Mouse (Mus musculus): Measurements from ENCODE around the gene Kdm5b. TPM values are rescaled to one million over a fixed set of nuclear protein-coding genes. Genes with fewer than 3 reads are reported as not detected.
"Not testable (repeated sequence)": the region's sequence is repeated elsewhere in the genome, so short reads cannot be mapped to it uniquely, and the experiment has no call there.

Kdm5b gene
- total RNA-seq (2021) = 45.5 and 55.4 TPM in 2 replicates
- long read RNA-seq, full-length matches to known transcripts = 3 of 11 reads
- long read RNA-seq, partial matches to known transcripts = 7 of 11 reads
- long read RNA-seq, other reads (novel, unspliced or antisense) = 1 of 11 reads

DNA sequence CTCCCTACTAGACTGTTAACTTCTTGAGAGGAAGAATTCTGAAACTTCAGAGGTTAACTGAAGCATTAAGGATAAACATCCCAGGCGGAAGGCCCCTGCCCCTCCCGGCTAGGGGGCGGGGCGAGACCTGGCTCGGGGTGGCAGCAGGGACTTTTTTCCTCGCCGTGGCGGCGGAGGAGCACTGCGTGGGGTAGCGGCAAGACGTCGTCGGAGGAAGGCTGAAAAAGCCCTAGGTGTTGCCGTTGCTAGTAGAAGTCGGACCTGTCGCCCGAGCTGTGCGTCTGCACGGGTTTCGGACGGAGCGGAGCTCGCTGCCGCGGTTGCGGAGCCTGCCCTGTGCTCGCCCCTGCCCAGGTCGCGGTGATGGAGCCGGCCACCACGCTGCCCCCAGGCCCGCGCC, at the start of gene Kdm5b:
Gene Kdm5b (plus strand): TSS at position 196 of the 400 bp plus-strand sequence.
- DNase-seq = peak; percentile 89

DNA sequence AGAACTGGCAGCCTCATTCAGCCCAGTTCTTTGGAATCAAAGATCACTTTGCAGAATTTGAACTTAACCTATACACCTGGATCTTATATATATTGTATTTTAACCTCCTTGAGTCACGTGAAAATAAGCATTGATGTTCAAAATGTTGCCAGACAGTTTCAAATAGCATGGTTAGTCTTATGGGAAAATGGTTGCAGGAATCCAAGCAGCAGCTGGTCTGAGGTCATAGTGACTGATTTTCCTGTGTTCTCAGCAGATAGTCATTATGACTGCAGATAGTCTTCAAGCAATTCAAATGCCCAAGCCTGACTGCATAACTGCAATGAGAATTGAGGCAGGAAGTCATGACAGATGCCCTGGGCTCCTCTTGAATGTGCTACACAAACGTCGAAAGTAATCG, 47.8 kb upstream of the Kdm5b start:
- no peak for DNase-seq

DNA sequence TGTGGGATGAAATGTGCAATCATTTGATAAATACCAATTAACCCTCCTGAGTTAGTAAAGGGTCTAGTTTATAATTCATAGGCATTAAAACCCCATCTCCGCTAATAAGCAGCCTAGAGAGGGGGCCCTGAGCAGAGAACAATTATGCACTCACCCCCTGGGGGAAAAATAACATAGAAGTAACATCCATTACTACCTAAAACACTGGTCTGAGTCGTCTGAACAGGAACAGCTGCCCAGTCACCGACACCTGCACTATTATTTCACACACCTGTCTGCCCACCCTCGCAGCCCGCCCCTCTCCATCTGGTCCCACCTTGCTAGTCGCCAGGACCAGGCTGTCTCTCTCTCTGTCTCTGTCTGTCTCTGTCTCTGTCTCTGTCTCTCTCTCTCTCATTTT, 47.4 kb upstream of the Kdm5b start:
- DNase-seq = no peak

DNA sequence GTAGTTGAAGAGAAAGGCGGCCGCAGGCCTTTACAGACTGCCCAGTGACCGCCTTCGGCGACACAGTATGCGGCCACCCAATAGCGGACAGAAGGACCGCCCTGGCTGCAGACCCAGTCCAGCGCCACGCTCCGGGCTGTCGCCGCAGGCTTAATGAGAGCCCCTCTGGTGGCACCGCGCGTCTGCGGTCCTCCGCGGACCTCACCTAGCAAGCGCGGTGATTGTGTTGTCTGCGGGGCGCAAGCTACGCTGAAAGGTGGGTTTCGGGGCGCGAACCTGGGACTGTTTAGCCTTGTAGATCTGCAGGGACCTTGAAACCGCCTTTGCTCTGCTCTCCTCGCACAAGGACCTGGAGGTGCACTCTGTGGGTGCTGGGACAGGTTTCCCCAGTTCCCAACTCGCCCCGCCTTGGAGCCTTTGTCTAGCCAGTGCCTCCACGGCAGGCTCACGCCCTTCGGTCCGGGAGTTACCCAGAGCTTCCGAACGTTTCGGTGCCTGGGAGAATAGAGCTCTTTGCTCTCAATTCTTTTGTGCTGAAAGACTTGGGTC, 46.6 kb upstream of the Kdm5b start:
- peak; percentile 32 for DNase-seq

DNA sequence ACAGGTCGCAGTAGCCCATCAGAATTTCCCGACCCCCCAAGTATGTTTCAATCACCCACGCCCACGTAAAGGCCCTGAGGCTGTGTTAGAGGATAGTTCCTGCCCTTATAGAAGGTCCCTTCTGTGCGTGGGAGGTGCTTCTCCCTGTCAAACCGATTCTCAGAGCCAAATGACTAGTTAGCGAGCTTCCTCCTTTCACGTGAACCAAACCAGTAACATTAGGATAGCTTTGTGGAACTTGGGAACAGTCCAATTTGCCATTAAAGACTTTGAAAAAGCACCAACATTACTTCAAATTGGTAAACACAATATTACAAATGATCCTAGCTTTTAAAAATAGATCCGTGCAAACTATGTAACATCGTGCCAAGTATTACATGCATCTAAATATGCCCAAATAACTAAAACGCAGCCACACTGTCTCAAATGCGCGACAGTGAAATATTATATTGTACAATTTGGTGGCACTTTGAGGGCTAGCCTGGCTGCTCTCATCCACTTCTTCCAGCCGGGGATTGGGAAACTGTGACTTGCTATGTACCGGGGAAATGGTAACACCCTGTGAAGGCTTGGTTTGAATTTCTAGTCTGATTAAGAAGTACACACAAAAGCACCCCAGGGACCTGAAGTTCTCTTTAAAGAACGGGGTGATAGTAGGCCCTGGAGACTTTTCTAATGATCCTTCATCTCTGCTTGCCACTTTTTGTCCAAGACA, 45.9 kb upstream of the Kdm5b start:
- DNase-seq = no peak

DNA sequence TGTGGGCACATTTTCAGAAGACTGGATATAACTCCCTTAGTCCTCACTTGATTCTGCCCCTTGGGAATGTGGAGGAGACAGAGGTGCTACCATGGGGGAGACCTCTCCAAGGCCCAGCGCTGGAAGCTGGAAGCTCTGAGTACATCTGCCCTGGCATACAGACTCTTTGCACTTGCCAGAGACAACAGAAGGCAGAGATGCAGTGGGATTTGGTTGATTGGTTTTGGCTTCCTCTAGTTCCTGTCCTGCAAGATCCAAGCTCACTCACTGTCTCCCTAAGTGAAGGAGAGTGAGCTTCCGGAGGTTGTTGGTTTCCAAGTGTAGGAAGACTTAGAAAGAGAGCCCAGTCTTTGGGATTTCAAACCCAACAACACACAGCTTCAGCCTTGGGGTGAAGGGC, 44.1 kb upstream of the Kdm5b start:
- no peak for DNase-seq

DNA sequence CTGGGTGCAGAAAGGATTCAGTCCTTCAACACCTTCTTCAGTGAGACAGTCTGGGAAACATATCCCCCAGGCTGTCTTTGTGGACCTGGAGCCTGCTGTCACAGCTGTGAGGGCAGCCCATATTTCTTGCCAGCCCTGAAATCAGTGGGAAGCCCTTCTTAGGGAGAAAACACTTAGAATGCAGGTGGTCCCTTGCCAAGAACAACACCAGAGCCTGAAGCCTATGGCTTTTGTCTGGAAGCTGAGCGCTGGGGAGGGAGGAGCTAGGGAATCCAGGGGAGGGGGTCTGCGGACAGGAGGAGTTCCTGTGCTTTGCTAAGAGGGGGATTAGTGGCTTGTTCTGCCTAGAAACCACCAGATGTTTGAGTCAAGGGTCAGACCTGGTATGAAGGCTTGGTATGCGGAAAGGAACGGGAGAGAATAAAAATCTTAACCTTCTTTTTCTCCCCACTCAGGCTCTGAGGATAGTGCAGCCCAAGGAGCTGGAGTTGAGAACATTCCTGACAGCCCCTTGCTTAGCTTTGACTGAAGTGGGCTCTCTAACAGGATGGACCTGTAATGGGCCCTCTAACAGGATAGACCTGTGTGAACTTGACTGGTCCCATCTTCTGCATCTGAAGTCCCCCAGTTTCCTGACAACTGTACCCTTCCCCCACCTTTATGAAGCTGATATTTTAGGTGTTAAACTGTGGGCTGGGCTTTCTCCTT, 43.3 kb upstream of the Kdm5b start:
- DNase-seq = no peak

DNA sequence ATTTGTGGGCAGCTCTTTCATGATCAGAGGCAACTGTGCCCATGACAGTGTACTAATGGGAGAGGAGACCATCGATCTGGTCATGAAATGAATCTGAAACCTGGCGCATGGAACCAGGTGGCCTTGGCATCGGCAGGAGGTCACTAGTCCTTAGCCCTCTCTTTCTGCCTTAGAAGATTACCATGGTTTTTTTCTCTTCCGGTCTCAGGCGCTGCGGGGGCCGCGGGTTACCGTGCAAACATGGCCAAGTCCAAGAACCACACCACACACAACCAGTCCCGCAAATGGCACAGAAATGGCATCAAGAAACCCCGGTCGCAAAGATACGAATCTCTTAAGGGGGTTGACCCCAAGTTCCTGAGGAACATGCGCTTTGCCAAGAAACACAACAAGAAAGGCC, 42.1 kb upstream of the Kdm5b start:
- not testable (repeated sequence) for DNase-seq

DNA sequence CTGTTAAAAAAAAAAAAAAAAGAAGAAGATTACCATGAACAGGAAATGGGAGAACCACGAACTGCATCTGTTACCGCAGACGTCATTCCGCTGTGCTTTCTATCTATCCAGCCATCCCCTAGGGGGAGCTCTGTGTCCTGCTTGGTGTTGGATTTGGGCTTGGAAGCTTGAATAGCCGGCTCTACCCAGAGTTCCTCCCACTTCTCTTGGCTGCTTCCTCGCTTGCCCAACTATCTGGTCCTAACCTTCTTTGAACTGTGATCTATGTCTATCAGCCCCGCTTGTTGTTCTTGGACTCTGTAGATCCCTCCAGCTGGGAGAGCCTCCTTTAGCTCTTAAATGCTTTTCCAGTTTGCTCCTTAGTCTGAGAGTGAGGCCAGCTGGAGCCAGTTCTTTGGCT, 41.3 kb upstream of the Kdm5b start:
- DNase-seq = peak; percentile 76

DNA sequence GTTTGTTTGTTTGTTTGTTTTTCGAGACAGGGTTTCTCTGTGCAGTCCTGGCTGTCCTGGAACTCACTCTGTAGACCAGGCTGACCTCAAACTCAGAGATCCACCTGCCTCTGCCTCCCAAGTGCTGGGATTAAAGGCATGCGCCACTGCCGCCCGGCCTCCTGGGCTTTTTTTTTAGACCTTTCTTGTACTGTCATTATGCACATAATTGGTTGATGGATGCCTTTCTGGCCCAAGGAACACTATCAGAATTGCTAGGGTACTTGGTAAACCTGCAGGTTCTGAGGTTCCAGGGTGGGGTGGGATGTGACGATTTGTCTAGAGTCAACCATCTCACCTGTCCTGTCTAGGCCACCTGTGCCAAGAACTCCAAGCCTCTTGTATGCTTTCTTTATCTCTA, 40.8 kb upstream of the Kdm5b start:
- DNase-seq = not testable (repeated sequence)

DNA sequence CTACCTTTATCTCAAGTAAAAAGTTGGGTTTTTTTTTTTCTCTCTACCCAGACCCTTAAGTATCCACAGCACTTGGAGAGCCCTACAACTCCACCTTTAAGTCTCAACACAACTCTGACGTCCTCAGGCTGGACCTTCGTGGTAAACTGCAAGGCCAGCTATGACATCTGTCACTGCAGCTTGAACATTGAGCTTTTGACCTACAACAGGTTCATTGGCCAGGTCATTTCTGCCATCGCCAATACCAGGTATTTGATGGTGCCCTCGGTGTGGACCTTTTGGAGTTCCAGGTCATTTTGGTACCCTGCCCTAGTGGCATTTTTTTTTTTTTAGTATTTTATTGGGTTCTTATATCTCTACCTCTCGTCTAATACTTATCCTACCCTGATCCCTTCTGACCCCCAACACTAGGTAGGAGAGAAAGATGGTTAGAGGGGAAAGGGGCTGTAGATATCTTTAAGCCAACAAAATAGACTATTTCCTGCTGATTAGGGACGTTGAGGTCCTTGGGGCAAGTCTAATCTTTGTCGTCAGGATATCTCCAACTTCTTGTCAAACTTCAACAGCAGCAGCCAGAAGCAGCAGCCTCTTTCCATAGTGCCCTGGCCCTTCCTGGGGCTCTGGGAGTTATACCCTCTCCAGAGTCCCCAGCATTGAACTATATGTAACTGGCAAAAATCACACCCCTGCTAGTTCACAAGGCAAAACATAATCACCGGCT, 39.8 kb upstream of the Kdm5b start:
- no peak for DNase-seq

DNA sequence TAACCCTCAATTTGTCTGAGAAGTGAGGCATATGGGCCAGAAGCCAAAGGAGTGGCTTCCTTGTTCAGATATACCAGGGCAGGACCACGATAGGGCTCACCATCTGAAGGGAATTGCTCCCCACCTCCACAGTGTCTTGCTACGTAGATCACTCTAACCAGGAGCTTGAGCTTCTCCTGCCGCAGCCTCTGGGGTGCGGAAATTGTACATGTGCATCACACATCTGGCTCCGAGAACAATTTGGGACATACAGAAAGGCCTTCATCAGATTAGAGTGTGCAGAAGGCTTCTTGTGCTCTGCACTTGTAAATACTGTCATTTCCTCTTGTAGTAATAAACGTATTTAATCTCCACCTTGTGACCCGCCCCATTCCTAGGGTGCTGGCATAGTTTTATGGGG, 38.8 kb upstream of the Kdm5b start:
- no peak for DNase-seq

DNA sequence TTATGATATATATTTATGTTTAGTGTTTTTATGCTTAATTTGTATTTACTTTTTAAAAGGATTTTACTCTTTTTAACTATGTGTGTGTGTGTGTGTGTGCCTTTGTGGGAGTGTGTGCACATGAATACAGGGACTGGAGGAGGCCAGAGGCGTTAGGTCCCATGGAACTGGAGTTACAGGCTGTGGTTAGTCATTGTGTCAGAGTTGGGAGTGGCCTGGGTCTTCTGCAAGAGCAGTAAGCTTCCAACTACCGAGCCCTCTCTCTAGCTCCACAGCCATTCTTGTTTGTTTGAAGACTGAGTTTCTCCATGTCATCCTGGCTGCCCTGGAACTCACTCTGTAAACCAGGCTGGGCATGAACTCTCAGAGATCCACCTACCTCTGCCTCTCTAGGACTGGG, 37.6 kb upstream of the Kdm5b start:
- DNase-seq = no peak

DNA sequence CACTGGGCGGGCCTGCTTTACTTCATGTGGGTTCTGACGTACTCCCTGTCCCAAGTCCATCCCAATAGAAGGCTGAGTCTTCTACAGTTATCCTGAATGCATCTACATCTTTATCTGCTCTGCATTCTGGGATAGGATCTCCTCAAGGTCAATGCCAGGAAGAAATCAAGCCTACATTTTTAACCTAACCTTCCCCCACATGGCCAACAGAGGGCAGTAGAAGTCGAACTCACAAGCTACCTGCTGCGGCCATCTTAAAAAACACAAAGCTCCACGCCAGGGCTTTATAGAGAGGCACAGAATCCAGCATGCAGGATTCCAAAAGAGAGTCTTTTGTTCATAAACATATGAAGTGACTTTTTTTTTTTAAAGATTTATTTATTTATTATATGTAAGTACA, 35.5 kb upstream of the Kdm5b start:
- DNase-seq = no peak

DNA sequence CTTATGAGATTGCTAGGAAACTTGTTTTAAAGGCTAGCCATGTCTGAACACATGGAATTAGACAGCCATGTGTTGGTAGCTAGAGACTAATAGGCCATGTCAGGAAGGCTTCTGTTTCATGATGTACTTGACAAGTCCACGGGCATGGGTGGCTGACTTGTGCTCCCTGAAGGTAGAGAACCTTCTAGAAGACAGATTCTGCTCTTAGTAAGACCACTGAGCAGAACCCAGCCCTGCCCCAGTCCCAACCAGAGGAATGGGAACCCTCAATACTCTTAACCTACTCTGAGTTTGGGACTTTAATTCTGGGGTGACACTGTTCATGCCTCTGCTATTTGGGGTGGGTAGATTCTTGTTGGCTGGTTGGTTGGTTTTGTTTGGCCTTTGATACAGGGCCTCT, 35.0 kb upstream of the Kdm5b start:
- DNase-seq = no peak

DNA sequence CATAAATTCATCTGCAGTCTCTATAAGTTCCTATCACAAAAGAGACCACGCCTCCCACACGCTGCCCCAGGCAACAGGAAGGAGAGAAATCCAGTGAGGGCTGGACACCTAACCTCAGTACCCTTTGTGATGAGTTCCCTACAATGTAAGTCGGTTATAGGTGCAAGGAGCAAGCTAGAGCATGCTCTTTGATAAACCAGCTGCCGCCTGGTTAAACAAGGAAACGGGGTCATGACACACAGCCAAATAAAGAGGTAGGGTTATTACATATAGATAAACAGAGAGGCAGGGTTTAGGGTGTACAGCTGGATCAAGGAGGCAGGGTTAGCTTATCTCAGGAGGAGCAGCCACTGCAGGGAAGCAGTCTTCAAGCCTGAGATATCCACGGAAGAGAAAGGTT, 33.2 kb upstream of the Kdm5b start:
- no peak for DNase-seq

DNA sequence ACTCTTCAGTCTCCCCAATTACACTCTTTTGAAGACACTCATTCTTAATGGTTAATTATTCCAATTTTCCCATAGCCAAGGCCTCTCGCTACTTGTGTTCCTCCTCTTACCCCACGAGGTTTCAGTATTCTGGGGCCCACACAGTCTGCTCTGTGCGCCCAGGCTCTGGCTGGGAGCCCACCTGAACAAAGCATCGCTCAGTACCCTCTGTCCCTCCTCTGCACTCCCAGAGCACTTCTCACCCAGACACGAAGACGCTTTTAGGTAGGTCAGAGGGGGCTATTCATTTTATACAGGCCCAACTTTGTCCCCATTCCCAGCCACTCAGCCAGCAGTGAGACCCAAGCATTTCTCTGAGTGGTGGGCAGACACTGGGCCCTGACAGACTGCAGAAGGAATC, 29.4 kb upstream of the Kdm5b start:
- no peak for DNase-seq

DNA sequence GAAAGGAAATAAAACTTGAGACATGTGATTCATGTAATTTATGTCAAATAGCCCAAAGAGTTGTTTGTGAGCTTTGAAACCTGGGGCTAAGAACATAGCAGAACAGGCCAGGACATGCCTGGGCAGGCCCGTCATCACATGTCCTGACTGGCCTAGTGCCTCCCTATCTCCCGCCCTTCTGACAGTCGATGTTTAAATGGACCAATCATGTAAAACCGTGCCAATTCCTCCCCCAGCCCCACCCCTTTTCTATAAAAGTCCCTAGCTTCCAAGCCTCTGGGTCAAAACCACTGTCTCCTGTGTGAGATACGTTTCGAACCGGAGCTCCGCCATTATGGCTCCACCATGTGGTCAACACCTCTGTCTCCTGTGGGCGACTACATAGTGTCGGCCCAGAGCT, 26.3 kb upstream of the Kdm5b start:
- not testable (repeated sequence) for DNase-seq

DNA sequence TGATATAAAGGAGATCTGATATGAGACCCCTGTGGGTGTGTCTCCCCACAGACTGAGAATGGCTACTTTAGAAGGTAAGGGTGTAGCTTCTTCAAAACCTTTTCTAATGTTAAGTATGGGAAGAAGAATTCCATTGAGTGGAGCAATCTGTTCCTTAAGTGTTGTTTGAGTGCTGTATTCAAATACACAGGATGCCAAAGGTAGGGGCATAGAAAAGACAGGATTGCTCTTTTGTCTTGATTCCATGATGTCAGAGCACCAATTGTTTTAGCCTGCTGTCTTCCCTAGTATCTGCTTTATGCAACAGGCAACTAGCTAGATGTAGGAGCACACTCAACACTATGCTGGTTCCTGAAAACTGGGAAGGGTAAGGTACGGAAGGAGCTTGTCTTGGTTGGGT, 24.9 kb upstream of the Kdm5b start:
- DNase-seq = no peak

DNA sequence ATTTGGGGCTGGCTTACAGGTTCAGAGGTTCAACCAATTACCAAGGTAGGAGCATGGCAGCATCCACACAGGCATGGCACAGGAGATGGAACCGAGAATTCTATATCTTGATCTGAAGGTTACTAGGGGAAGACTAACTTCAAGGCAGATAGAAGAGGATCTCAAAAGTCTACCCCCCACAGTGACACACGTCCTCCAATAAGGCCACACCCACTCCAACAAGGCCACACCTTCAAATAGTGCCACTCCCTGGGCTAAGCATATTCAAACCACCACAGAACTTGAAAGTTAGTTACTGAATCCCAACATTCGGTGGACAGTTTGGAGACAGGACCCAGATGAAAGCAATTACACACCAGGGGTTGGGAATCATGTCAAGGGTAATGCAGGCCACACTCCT, 24.5 kb upstream of the Kdm5b start:
- DNase-seq = no peak

DNA sequence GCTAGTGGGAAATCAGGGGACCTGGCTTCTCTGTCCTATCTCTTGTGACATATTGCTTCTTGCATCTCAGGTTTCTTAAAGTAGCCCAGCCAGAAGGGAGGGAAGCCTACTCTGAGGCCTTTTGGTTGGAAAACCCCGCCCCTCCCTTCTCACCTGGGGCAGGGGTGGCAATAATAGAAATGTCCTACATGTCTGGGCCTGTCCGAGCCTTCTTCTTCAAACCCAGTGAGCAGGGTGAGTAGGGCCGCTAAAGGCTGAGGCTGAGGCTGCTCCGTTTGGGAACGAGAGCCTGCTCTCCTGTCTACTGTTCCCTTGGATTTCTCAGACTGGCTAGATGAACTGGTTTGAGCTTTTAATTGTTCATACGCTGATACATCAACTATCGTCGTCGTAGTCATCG, 19.4 kb upstream of the Kdm5b start:
- DNase-seq = no peak

DNA sequence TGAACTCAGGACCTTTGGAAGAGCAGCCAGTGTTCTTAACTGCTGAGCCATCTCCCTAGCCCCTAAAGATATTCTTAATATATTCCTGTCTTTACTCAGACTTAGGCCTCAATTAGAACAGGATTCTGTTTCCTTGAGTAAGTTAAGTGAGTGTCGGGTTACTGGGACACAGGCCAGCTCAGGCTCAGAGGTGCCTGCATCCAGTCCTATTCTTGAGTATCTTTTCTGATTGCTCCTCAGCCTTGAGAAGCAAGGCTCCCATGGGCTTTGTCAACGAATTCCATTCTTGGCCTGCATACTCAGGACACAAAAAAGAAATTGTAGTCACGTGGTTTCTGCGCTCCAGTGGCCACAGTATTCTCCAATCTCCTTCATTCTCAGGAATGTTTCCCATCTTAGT, 11.7 kb upstream of the Kdm5b start:
- no peak for DNase-seq

DNA sequence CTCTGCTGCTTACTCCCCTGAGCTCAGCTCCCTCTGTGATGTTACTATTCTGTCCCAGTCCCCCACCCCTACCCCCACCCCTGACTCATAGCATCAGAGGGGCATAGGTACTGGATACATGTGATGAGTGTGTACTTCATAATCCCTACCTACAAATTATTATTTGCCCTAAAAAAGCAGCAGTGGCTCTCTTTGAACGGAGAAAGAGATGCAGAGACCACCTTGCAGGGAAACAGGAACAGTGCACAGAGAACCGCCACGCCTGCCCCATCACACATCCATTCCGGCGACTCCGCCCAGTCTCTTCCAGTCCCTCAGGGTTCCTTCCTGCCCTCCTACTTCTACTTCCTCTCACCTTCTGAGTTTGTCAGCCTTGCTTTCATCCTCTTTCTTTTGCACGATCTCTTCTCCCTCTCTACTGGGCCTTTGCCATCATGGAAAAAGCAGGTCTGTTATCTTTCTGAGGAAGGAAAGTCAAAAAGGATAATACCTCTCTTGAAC, 10.3 kb upstream of the Kdm5b start, which contains the start of gene Mgat4e:
Gene Mgat4e (minus strand): TSS at position 51 of the 501 bp plus-strand sequence.
- no peak for DNase-seq

Measured in adrenal gland, postnatal 25 days (tissue).